Mouse (Mus musculus): Measurements from ENCODE around the gene Rbak. TPM values are rescaled to one million over a fixed set of nuclear protein-coding genes. Genes with fewer than 3 reads are reported as not detected.

Rbak gene
- polyA plus RNA-seq, 1 experiment: 1.9 TPM

- H3K27ac ChIP-seq (ENCODE audit: control insufficient read depth, insufficient read depth, low read depth, low read length): no peak overlapping the region
- no peaks in the 10 kb centered on the region for H3K27me3 ChIP-seq (ENCODE audit: control insufficient read depth, insufficient read depth, low read length)
- peaks cover 6% of the 10 kb centered on the region for H3K4me1 ChIP-seq (ENCODE audit: control insufficient read depth, insufficient read depth, low read length)
- no peaks in the 10 kb centered on the region for H3K36me3 ChIP-seq (ENCODE audit: control insufficient read depth, insufficient read depth, low read length)
- TF ChIP-seq POLR2A (IDR thresholded peaks at IDR 0.05; ENCODE audit: control insufficient read depth, low read depth, low read length) (no peak), CTCF (IDR thresholded peaks at IDR 0.05; ENCODE audit: control insufficient read depth, insufficient read depth, insufficient replicate concordance, low read depth, low read length) (no peak)
- H3K4me3 ChIP-seq (ENCODE audit: control insufficient read depth, low read depth, low read length): no peak overlapping the region
These were observed 55.7 kb downstream of the Rbak start for GRCm38 (mm10) chr5:143124805-143125378.

GRCm38 (mm10) chr5:143122673-143123072 lies 57.9 kb downstream of the Rbak start:
- Histone ChIP-seq H3K27ac (ENCODE audit: control insufficient read depth, insufficient read depth, low read depth, low read length) (no peak overlapping the region), H3K36me3 (ENCODE audit: control insufficient read depth, insufficient read depth, low read length) (no peaks in the 10 kb centered on the region), H3K4me1 (ENCODE audit: control insufficient read depth, insufficient read depth, low read length) (0 out of 2 replicates have a peak, but pooled peaks cover 2% of the 10 kb centered on the region), H3K4me3 (ENCODE audit: control insufficient read depth, low read depth, low read length) (no peak overlapping the region), H3K27me3 (ENCODE audit: control insufficient read depth, insufficient read depth, low read length) (no peaks in the 10 kb centered on the region)
- TF ChIP-seq POLR2A (IDR thresholded peaks at IDR 0.05; ENCODE audit: control insufficient read depth, low read depth, low read length) (no peak), CTCF (IDR thresholded peaks at IDR 0.05; ENCODE audit: control insufficient read depth, insufficient read depth, insufficient replicate concordance, low read depth, low read length) (no peak)

Other genes starting within 250 kb of the Rbak start
- 27.1 and 27.3 TPM in 2 replicates for gene Fscn1, start 220.4 kb downstream of the Rbak start, polyA plus RNA-seq (2012; rRNA removed)
- gene Rnf216, start 67.8 kb downstream of the Rbak start, polyA plus RNA-seq (2012; rRNA removed): 58.3 and 60.4 TPM in 2 replicates
- gene Olfr718-ps1, start 33.2 kb downstream of the Rbak start, polyA plus RNA-seq (2012; rRNA removed): not detected in 2 replicates
- 28.6 and 30.2 TPM in 2 replicates for gene Spdye4b, start 242 bp upstream of the Rbak start, polyA plus RNA-seq (2012; rRNA removed)
- gene Spdye4a, start 46.1 kb upstream of the Rbak start, polyA plus RNA-seq (2012; rRNA removed): 12.1 and 12.9 TPM in 2 replicates
- gene Zfp12, start 54.4 kb upstream of the Rbak start, polyA plus RNA-seq (2012; rRNA removed): 5.7 and 6.4 TPM in 2 replicates
- gene Zfp316, start 89.2 kb upstream of the Rbak start, polyA plus RNA-seq (2012; rRNA removed): 2.0 and 2.2 TPM in 2 replicates
- 0.13 TPM in 1 of 2 replicates, not detected in the other for gene Zfp853, start 112.8 kb upstream of the Rbak start, polyA plus RNA-seq (2012; rRNA removed)
- gene E130309D02Rik, start 134.6 kb upstream of the Rbak start, polyA plus RNA-seq (2012; rRNA removed): 19.6 and 21.2 TPM in 2 replicates
- 390 and 402 TPM in 2 replicates for gene Zdhhc4, start 148.5 kb upstream of the Rbak start, polyA plus RNA-seq (2012; rRNA removed)
- gene Grid2ip, start 176.6 kb upstream of the Rbak start, polyA plus RNA-seq (2012; rRNA removed): 0.05 TPM in 2 replicates
- 58.8 and 64.3 TPM in 2 replicates for gene Kdelr2, start 223.1 kb upstream of the Rbak start, polyA plus RNA-seq (2012; rRNA removed)